Mouse (Mus musculus) heart, adult 11 months (tissue): Measurements from ENCODE around the gene Ehd2.

Experiments used
- DNase-seq: peaks from one replicate; pipeline ENCODE4 v3.0.0; 2022

Ehd2 gene

GRCm38 (mm10) chr7:15945211-15945610, 22.2 kb downstream of the Ehd2 start:
- DNase-seq = no peak

GRCm38 (mm10) chr7:15944311-15944710, 23.1 kb downstream of the Ehd2 start:
- DNase-seq = peak; percentile 88

- peak; percentile 92 for DNase-seq
Measured at GRCm38 (mm10) chr7:15938621-15939020, 28.7 kb downstream of the Ehd2 start.

- no peak for DNase-seq
Measured at GRCm38 (mm10) chr7:15937491-15937890, 29.9 kb downstream of the Ehd2 start.

- DNase-seq = peak; percentile 99
Measured at GRCm38 (mm10) chr7:15933437-15934359, 33.7 kb downstream of the Ehd2 start.

GRCm38 (mm10) chr7:15931635-15932034, 35.7 kb downstream of the Ehd2 start:
- peak; percentile 91 for DNase-seq

- no peak for DNase-seq
Measured at GRCm38 (mm10) chr7:15930543-15930942, 36.8 kb downstream of the Ehd2 start.

- peak; percentile 95 for DNase-seq
Measured at GRCm38 (mm10) chr7:15929910-15930309, 37.5 kb downstream of the Ehd2 start.

GRCm38 (mm10) chr7:15922220-15922773, 45.1 kb downstream of the Ehd2 start, which contains the start of gene Selenow:
Gene Selenow (minus strand): TSS chr7:15922402.
- DNase-seq = peak; percentile 99

- DNase-seq = no peak
Measured at GRCm38 (mm10) chr7:15921796-15922195, 45.6 kb downstream of the Ehd2 start.

GRCm38 (mm10) chr7:15920645-15921190, 46.6 kb downstream of the Ehd2 start:
- peak; percentile 92 for DNase-seq

GRCm38 (mm10) chr7:15919947-15920346, 47.4 kb downstream of the Ehd2 start:
- peak; percentile 87 for DNase-seq

GRCm38 (mm10) chr7:15918371-15918770, 49.0 kb downstream of the Ehd2 start:
- DNase-seq = peak; percentile 82

- DNase-seq = peak; percentile 66
Measured at GRCm38 (mm10) chr7:15916996-15917395, 50.4 kb downstream of the Ehd2 start.

GRCm38 (mm10) chr7:15916134-15916723, 51.1 kb downstream of the Ehd2 start:
- peak; percentile 76 for DNase-seq

- peak; percentile 84 for DNase-seq
Measured at GRCm38 (mm10) chr7:15915695-15916094, 51.7 kb downstream of the Ehd2 start.

- DNase-seq = peak; percentile 83
Measured at GRCm38 (mm10) chr7:15914751-15915150, 52.6 kb downstream of the Ehd2 start.

GRCm38 (mm10) chr7:15914252-15914651, 53.1 kb downstream of the Ehd2 start:
- DNase-seq = peak; percentile 84

- peak; percentile 92 for DNase-seq
Measured at GRCm38 (mm10) chr7:15912183-15912582, 55.2 kb downstream of the Ehd2 start.

GRCm38 (mm10) chr7:15910521-15910920, 56.8 kb downstream of the Ehd2 start:
- DNase-seq = peak; percentile 50

GRCm38 (mm10) chr7:15907971-15908590, 59.3 kb downstream of the Ehd2 start:
- DNase-seq = peak; percentile 76

- DNase-seq = peak; percentile 63
Measured at GRCm38 (mm10) chr7:15906602-15907001, 60.8 kb downstream of the Ehd2 start.

- DNase-seq = peak; percentile 40
Measured at GRCm38 (mm10) chr7:15905861-15906260, 61.5 kb downstream of the Ehd2 start.
